8 mouse cellular contexts compared by ENCODE assay signal in genomic region chr15:8444890-8445597, GRCm38 (mm10). TPM values are rescaled to one million over a fixed set of nuclear protein-coding genes. Genes with fewer than 3 reads are reported as not detected.
DNase-seq lines count a peak whose midpoint lies in the region; ATAC-seq and TF ChIP-seq lines count a peak whose summit lies in the region.

No protein-coding gene starts in this region.

- TF ChIP-seq POLR2A in testis, adult 2 months (IDR thresholded peaks at IDR 0.05; ENCODE audit: control insufficient read depth, low read depth, low read length) = no peak

- TF ChIP-seq CTCF in heart, postnatal 0 days (IDR thresholded peaks at IDR 0.05; ENCODE audit: low read depth) = peak; percentile 66
- peak; percentile 43; the same call in 1 of the 2 replicates for TF ChIP-seq CTCF in testis, adult 2 months (IDR thresholded peaks at IDR 0.05; ENCODE audit: control insufficient read depth, insufficient read depth, insufficient replicate concordance, low read depth, low read length)

- no peaks in the 10 kb centered on the region for H3K36me3 ChIP-seq in forebrain, embryonic 12.5 days (replicated peaks)
- H3K36me3 ChIP-seq in heart, postnatal 0 days (replicated peaks; ENCODE audit: control insufficient read depth, insufficient read depth, low read length) = no peaks in the 10 kb centered on the region
- H3K36me3 ChIP-seq in neural tube, embryonic 14.5 days (ENCODE audit: control insufficient read depth, insufficient read depth, low read length) = no peaks in the 10 kb centered on the region
- H3K36me3 ChIP-seq in testis, adult 2 months (ENCODE audit: control insufficient read depth, insufficient read depth, low read length) = no peaks in the 10 kb centered on the region

- H3K4me3 ChIP-seq in forebrain, embryonic 12.5 days (replicated peaks) = peak overlapping the region; percentile 89
- H3K4me3 ChIP-seq in heart, postnatal 0 days (ENCODE audit: low read depth, low read length) = peak overlapping the region; percentile 92
- H3K4me3 ChIP-seq in neural tube, embryonic 14.5 days (ENCODE audit: low read depth, low read length) = peak overlapping the region; percentile 84
- peak overlapping the region; percentile 86 for H3K4me3 ChIP-seq in testis, adult 2 months (ENCODE audit: control insufficient read depth, low read depth, low read length)

- H3K27me3 ChIP-seq in forebrain, embryonic 12.5 days = no peaks in the 10 kb centered on the region
- H3K27me3 ChIP-seq in heart, postnatal 0 days (ENCODE audit: control insufficient read depth, insufficient read depth, low read length) = no peaks in the 10 kb centered on the region
- H3K27me3 ChIP-seq in neural tube, embryonic 14.5 days (ENCODE audit: control insufficient read depth, insufficient read depth, low read length) = no peaks in the 10 kb centered on the region
- H3K27me3 ChIP-seq in testis, adult 2 months (ENCODE audit: control insufficient read depth, insufficient read depth, low read length) = no peaks in the 10 kb centered on the region

- no peak for TF ChIP-seq EP300 in heart, postnatal 0 days (IDR thresholded peaks at IDR 0.05; ENCODE audit: low read depth)

- ATAC-seq in forebrain, embryonic 12.5 days (ENCODE audit: low FRiP score) = peak; percentile 71
- ATAC-seq in heart, postnatal 0 days (ENCODE audit: insufficient read depth, low read depth) = peak; percentile 78
- ATAC-seq in neural tube, embryonic 14.5 days (ENCODE audit: low read depth) = peak; percentile 72

- DNase-seq in ES-CJ7 (ENCODE audit: low read depth, low spot score) = peak; percentile 91
- peak; percentile 86 for DNase-seq in c-Kit-positive CD71-positive TER-119-positive erythroid progenitor cells, embryonic 14.5 days (ENCODE audit: low spot score)
- peak; percentile 90 for DNase-seq in heart, postnatal 0 days (ENCODE audit: low spot score)
- peak; percentile 84 to 91 for DNase-seq in kidney, postnatal 4 days
- DNase-seq in lung, adult 18-20 months = peak; percentile 85 to 90

- H3K4me1 ChIP-seq in forebrain, embryonic 12.5 days = peaks cover 30% of the 10 kb centered on the region
- peaks cover 9% of the 10 kb centered on the region; the same call in 1 of the 2 replicates for H3K4me1 ChIP-seq in heart, postnatal 0 days (ENCODE audit: control insufficient read depth, insufficient read depth)
- peaks cover 33% of the 10 kb centered on the region for H3K4me1 ChIP-seq in neural tube, embryonic 14.5 days (ENCODE audit: control insufficient read depth, insufficient read depth, low read length)
- peaks cover 5% of the 10 kb centered on the region for H3K4me1 ChIP-seq in testis, adult 2 months (ENCODE audit: control insufficient read depth, insufficient read depth, low read length)

- H3K27ac ChIP-seq in forebrain, embryonic 12.5 days = peak overlapping the region; percentile 99
- H3K27ac ChIP-seq in heart, postnatal 0 days (ENCODE audit: low read depth) = peak overlapping the region; percentile 99
- peak overlapping the region; percentile 97 for H3K27ac ChIP-seq in neural tube, embryonic 14.5 days (ENCODE audit: low read depth, low read length)
- H3K27ac ChIP-seq in testis, adult 2 months (ENCODE audit: control insufficient read depth, insufficient read depth, low read depth, low read length) = peak overlapping the region; percentile 50

- peak overlapping the region; percentile 98 for H3K9ac ChIP-seq in forebrain, embryonic 12.5 days
- peak overlapping the region; percentile 98 for H3K9ac ChIP-seq in heart, postnatal 0 days (replicated peaks; ENCODE audit: low read depth, low read length)
- H3K9ac ChIP-seq in neural tube, embryonic 14.5 days (replicated peaks; ENCODE audit: low read depth, low read length) = peak overlapping the region; percentile 97

- no peaks in the 10 kb centered on the region for H3K9me3 ChIP-seq in forebrain, embryonic 12.5 days
- H3K9me3 ChIP-seq in heart, postnatal 0 days (replicated peaks; ENCODE audit: control insufficient read depth, low read length) = no peaks in the 10 kb centered on the region
- H3K9me3 ChIP-seq in neural tube, embryonic 14.5 days (ENCODE audit: control insufficient read depth, low read length) = no peaks in the 10 kb centered on the region

- WGBS in forebrain, embryonic 12.5 days = under 1% methylated on average over 52 of the region's 57 CpGs
- whole genome bisulfite sequencing in heart, postnatal 0 days = under 1% methylated on average over 57 of the region's 57 CpGs
- under 1% methylated on average over 56 of the region's 57 CpGs for WGBS in neural tube, embryonic 14.5 days

- peak overlapping the region; percentile 76 for H3K4me2 ChIP-seq in forebrain, embryonic 12.5 days
- H3K4me2 ChIP-seq in heart, postnatal 0 days (ENCODE audit: low read depth, low read length) = peak overlapping the region; percentile 94
- H3K4me2 ChIP-seq in neural tube, embryonic 14.5 days (ENCODE audit: low read depth, low read length) = peak overlapping the region; percentile 95

RNA-seq across cellular contexts. Expression of gene Nipbl, which starts 0.8 kb away (rescaled TPM):
- polyA plus RNA-seq in forebrain, embryonic 12.5 days (2016; fragmentation: Nextera tagmentation; extraction: Ambion mirVana) = 25.0 and 25.9 TPM in 2 replicates
- total RNA-seq in heart, postnatal 0 days (2014; rRNA removed; ENCODE audit: low replicate concordance) = 10.3 and 12.2 TPM in 2 replicates
- 8.2 TPM in 2 replicates for polyA plus RNA-seq in heart, postnatal 0 days (2015; fragmentation: Nextera tagmentation; extraction: Ambion mirVana)
- polyA plus RNA-seq in neural tube, embryonic 14.5 days (2014; fragmentation: Nextera tagmentation; extraction: Ambion mirVana) = 19.8 and 23.4 TPM in 2 replicates
- 23.6 and 28.1 TPM in 2 replicates for polyA plus RNA-seq in testis, adult 2 months (2012; rRNA removed)

Comparison
In these comparisons a context has a peak if more than half of its experiments do, and no peak if none do; other contexts are left out.
1. Peak in every context shown above with its lines: DNase-seq, ATAC-seq, H3K4me3 ChIP-seq and H3K27ac ChIP-seq.